Mouse (Mus musculus) lung, postnatal 0 days (tissue): ENCODE measurements around the gene Lrrc27.

ENCODE experiments used
- CTCF ChIP-seq: IDR thresholded peaks from 2 replicates; pipeline ENCODE4 v1.5.1; 2016; ENCODE audit warnings: antibody characterized with exemption, mild to moderate bottlenecking
- EP300 ChIP-seq: IDR thresholded peaks from 2 replicates; pipeline ENCODE4 v1.6.1; 2016; ENCODE audit warnings: antibody characterized with exemption, mild to moderate bottlenecking, control low read depth

GRCm38 (mm10) chr7:139230241-139230640 is 17.5 kb downstream of the Lrrc27 start:
- TF ChIP-seq EP300 (no peak), CTCF (no peak)
